Mouse (Mus musculus) cerebellum, postnatal 4 days (tissue): ENCODE results near the gene Actr3b.
"Not testable (repeated sequence)": the region's sequence is repeated elsewhere in the genome, so short reads cannot be mapped to it uniquely, and the experiment has no call there.

Experiments
- DNase-seq, 2 experiments: peaks; one replicate each; pipeline ENCODE4 v3.0.0; 2022; ENCODE audit warnings: low spot score in 2 of 2, mixed read lengths in 1 of 2

Gene Actr3b

GRCm38 (mm10) chr5:25759460-25760409 lies at the start of gene Actr3b:
Gene Actr3b, plus strand, starts transcription at chr5:25759997.
- DNase-seq, result peak; percentile 71 to 86

- DNase-seq, result not testable (repeated sequence)
These were observed 46.6 kb upstream of the Actr3b start for GRCm38 (mm10) chr5:25713001-25713706.

- DNase-seq, result no peak
These were observed 40.4 kb upstream of the Actr3b start for GRCm38 (mm10) chr5:25719390-25719789.

- DNase-seq, result no peak
These were observed 36.8 kb upstream of the Actr3b start for GRCm38 (mm10) chr5:25723016-25723415.

- DNase-seq, result no peak
These were observed 35.6 kb upstream of the Actr3b start for GRCm38 (mm10) chr5:25724134-25724675.

- peak in 1 of 2 experiments; percentile 46 for DNase-seq
These were observed 25.5 kb upstream of the Actr3b start for GRCm38 (mm10) chr5:25734318-25734717.

- no peak for DNase-seq
These were observed 23.9 kb upstream of the Actr3b start for GRCm38 (mm10) chr5:25735861-25736260.

- no peak for DNase-seq
These were observed 21.3 kb upstream of the Actr3b start for GRCm38 (mm10) chr5:25738448-25738847.

- DNase-seq, result not testable (repeated sequence)
These were observed 20.9 kb upstream of the Actr3b start for GRCm38 (mm10) chr5:25738902-25739301.

GRCm38 (mm10) chr5:25747904-25748303 lies 11.9 kb upstream of the Actr3b start:
- DNase-seq, result no peak

GRCm38 (mm10) chr5:25748613-25749012 lies 11.2 kb upstream of the Actr3b start:
- DNase-seq, result no peak

GRCm38 (mm10) chr5:25751552-25751951 lies 8.2 kb upstream of the Actr3b start:
- no peak for DNase-seq

- DNase-seq, result no peak
These were observed 6.9 kb upstream of the Actr3b start for GRCm38 (mm10) chr5:25752862-25753261.

GRCm38 (mm10) chr5:25753556-25754235 lies 6.1 kb upstream of the Actr3b start:
- no peak for DNase-seq

GRCm38 (mm10) chr5:25754236-25754766 lies 5.5 kb upstream of the Actr3b start:
- DNase-seq, result no peak

- DNase-seq, result peak in 1 of 2 experiments; percentile 15
These were observed 624 bp downstream of the Actr3b start for GRCm38 (mm10) chr5:25760410-25760832.

GRCm38 (mm10) chr5:25760871-25761270 lies 1.1 kb downstream of the Actr3b start:
- DNase-seq, result no peak

- DNase-seq, result no peak
These were observed 2.1 kb downstream of the Actr3b start for GRCm38 (mm10) chr5:25761850-25762249.

- no peak for DNase-seq
These were observed 9.2 kb downstream of the Actr3b start for GRCm38 (mm10) chr5:25769006-25769405.

- DNase-seq, result no peak
These were observed 9.6 kb downstream of the Actr3b start for GRCm38 (mm10) chr5:25769406-25769805.

- DNase-seq, result no peak
These were observed 12.7 kb downstream of the Actr3b start for GRCm38 (mm10) chr5:25772456-25772855.
